Mouse (Mus musculus) CH12F3 (cell line): Measurements from ENCODE around the gene Dap.

Experiments
- in situ Hi-C: fragments of 300-500 bp; cut with MboI; formaldehyde crosslinking; loops from 2 replicates; pipeline ENCODE4 v1.14.3; 2020; ENCODE audit warnings: low sequenced_read_pairs

The Dap gene

GRCm38 (mm10) chr15:31224135-31224761 lies at the start of gene Dap:
Gene Dap (plus strand): TSS chr15:31224314.
- in situ Hi-C loops: no loop called here

GRCm38 (mm10) chr15:31176566-31176965 lies 47.5 kb upstream of the Dap start:
- in situ Hi-C loops: no loop called here

GRCm38 (mm10) chr15:31184651-31185443 lies 39.3 kb upstream of the Dap start:
- in situ Hi-C loops: no loop called here

- in situ Hi-C loops: no loop called here
Measured at GRCm38 (mm10) chr15:31185506-31185905, 38.6 kb upstream of the Dap start.

- in situ Hi-C loops: no loop called here
Measured at GRCm38 (mm10) chr15:31186371-31186901, 37.7 kb upstream of the Dap start.

- in situ Hi-C loops: no loop called here
Measured at GRCm38 (mm10) chr15:31192563-31192962, 31.6 kb upstream of the Dap start.

GRCm38 (mm10) chr15:31195776-31196175 lies 28.3 kb upstream of the Dap start:
- in situ Hi-C loops: no loop called here

GRCm38 (mm10) chr15:31207346-31208093 lies 16.6 kb upstream of the Dap start:
- in situ Hi-C loops: no loop called here

GRCm38 (mm10) chr15:31211910-31212309 lies 12.2 kb upstream of the Dap start:
- in situ Hi-C loops: no loop called here

GRCm38 (mm10) chr15:31213619-31214270 lies 10.4 kb upstream of the Dap start:
- in situ Hi-C loops: no loop called here

- in situ Hi-C loops: no loop called here
Measured at GRCm38 (mm10) chr15:31222216-31222615, 1.9 kb upstream of the Dap start.

- in situ Hi-C loops: no loop called here
Measured at GRCm38 (mm10) chr15:31223596-31224134, 449 bp upstream of the Dap start.

- in situ Hi-C loops: no loop called here
Measured at GRCm38 (mm10) chr15:31224806-31225642, 910 bp downstream of the Dap start.

- in situ Hi-C loops: no loop called here
Measured at GRCm38 (mm10) chr15:31225643-31226325, 1.7 kb downstream of the Dap start.

- in situ Hi-C loops: no loop called here
Measured at GRCm38 (mm10) chr15:31226464-31226863, 2.4 kb downstream of the Dap start.

- in situ Hi-C loops: no loop called here
Measured at GRCm38 (mm10) chr15:31227793-31228192, 3.7 kb downstream of the Dap start.

- in situ Hi-C loops: no loop called here
Measured at GRCm38 (mm10) chr15:31233006-31233405, 8.9 kb downstream of the Dap start.

GRCm38 (mm10) chr15:31235794-31236548 lies 11.9 kb downstream of the Dap start:
- in situ Hi-C loops: no loop called here

- in situ Hi-C loops: no loop called here
Measured at GRCm38 (mm10) chr15:31236549-31236907, 12.4 kb downstream of the Dap start.
